Mouse (Mus musculus): Measurements from ENCODE around the gene Qrfp. TPM values are rescaled to one million over a fixed set of nuclear protein-coding genes. Genes with fewer than 3 reads are reported as not detected.
A peak's percentile ranks its signal among the peaks of the same experiment; 100 is the strongest.

Gene Qrfp
- polyA plus RNA-seq, 2 experiments = 0.16 to 0.30 TPM

DNA sequence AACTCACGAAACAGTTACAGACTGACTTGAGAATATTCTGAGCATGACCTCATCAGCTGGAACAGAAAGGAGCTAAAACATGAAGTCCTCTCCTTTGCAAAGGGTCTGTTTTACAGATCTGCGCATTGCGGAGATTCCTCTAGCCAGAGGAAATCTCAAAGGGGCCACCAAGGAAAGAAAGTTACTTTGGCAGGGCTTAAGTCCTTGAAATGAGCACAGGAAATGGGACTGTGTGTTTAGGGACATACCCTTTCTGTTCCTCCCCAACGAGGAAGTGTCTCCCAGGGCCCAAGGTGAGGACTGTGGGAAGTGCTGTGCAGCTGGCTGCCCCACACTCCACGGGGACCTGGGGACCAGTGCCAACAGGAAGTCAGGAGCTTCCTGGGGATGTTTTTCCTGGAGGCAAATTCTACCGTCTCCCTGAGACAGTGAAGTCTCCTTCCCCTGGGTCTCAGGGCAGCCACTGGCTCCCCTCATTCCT is 40.7 kb downstream of the Qrfp start:
- Histone ChIP-seq H3K4me1 (ENCODE audit: control insufficient read depth, insufficient read depth, low read length) (peaks cover 43% of the 10 kb centered on the region), H3K27me3 (ENCODE audit: control insufficient read depth, insufficient read depth, low read length) (no peaks in the 10 kb centered on the region), H3K36me3 (ENCODE audit: control insufficient read depth, insufficient read depth, low read length) (no peaks in the 10 kb centered on the region; the same call in 1 of the 2 replicates), H3K4me2 (replicated peaks; ENCODE audit: low read depth, low read length, severe bottlenecking) (peak overlapping the region; percentile 21; the same call in 1 of the 2 replicates), H3K4me3 (replicated peaks; ENCODE audit: low read length) (no peak overlapping the region), H3K9ac (ENCODE audit: low read depth, low read length, severe bottlenecking) (no peak overlapping the region), H3K9me3 (ENCODE audit: control insufficient read depth, low read length) (no peaks in the 10 kb centered on the region), H3K27ac (replicated peaks; ENCODE audit: low read depth, low read length) (peak overlapping the region; percentile 77)
- no peak for TF ChIP-seq POLR2A (IDR thresholded peaks at IDR 0.05; ENCODE audit: borderline replicate concordance, extremely low read depth, insufficient read depth, insufficient read length)
- ATAC-seq (ENCODE audit: low FRiP score, low read depth) (peak; percentile 67), DNase-seq (ENCODE audit: low spot score) (peak; percentile 44)
- WGBS = 10% methylated on average over 6 of the region's 6 CpGs

DNA sequence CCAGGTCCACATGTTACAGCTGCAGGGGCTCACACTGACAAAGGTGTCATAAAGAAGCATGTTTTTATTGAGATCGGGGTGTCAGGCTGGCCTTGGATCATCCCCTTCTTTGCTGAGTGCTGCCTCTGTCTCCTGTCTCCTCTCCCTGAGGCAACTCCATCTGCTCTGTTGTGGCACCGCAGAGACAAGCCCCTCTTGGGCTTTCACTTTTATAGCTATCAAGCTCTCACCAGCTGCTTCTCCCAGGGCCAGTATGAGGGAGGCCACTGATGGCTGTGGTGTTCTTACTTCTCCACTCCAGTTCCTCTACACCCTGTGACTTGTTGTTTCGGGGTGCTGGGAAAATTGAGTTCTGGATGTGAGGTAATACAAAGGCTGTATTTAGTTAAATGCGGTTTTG is 41.3 kb downstream of the Qrfp start:
- peak; percentile 14; the same call in 1 of the 2 replicates for ATAC-seq (ENCODE audit: low FRiP score, low read depth)
- Histone ChIP-seq H3K9ac (ENCODE audit: low read depth, low read length, severe bottlenecking) (no peak overlapping the region), H3K4me3 (replicated peaks; ENCODE audit: low read length) (no peak overlapping the region), H3K4me1 (ENCODE audit: control insufficient read depth, insufficient read depth, low read length) (peaks cover 43% of the 10 kb centered on the region), H3K27ac (replicated peaks; ENCODE audit: low read depth, low read length) (peak overlapping the region; percentile 77), H3K36me3 (ENCODE audit: control insufficient read depth, insufficient read depth, low read length) (no peaks in the 10 kb centered on the region; the same call in 1 of the 2 replicates), H3K9me3 (ENCODE audit: control insufficient read depth, low read length) (no peaks in the 10 kb centered on the region), H3K27me3 (ENCODE audit: control insufficient read depth, insufficient read depth, low read length) (no peaks in the 10 kb centered on the region), H3K4me2 (replicated peaks; ENCODE audit: low read depth, low read length, severe bottlenecking) (peak overlapping the region; percentile 3; the same call in 1 of the 2 replicates)
- 37% methylated on average over 4 of the region's 4 CpGs for WGBS
- TF ChIP-seq POLR2A (IDR thresholded peaks at IDR 0.05; ENCODE audit: borderline replicate concordance, extremely low read depth, insufficient read depth, insufficient read length) = no peak
- DNase-seq (ENCODE audit: low spot score) = no peak

DNA sequence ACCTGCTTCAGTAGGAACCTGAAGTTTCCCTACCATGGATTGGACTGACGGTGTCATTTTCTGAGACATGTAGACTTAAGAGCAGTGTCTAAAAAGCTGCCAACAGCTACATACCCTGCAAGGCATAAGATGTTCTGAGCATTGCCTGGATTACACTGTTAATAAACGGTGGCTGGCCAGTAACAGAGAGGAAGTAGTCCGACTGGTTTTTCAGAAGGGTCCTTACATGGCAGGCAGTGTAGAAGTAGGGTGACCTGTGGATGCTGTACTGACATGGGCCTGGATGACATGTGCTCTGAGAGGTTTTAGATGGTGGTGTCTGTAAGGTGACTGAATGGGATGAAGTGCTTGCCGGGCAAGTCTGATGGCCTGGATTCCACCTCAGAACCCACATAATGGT is 42.6 kb downstream of the Qrfp start:
- WGBS = 75% methylated on average over 4 of the region's 4 CpGs
- Histone ChIP-seq H3K27ac (replicated peaks; ENCODE audit: low read depth, low read length) (no peak overlapping the region), H3K4me3 (replicated peaks; ENCODE audit: low read length) (no peak overlapping the region), H3K4me2 (replicated peaks; ENCODE audit: low read depth, low read length, severe bottlenecking) (no peak overlapping the region), H3K9me3 (ENCODE audit: control insufficient read depth, low read length) (no peaks in the 10 kb centered on the region), H3K9ac (ENCODE audit: low read depth, low read length, severe bottlenecking) (no peak overlapping the region), H3K36me3 (ENCODE audit: control insufficient read depth, insufficient read depth, low read length) (no peaks in the 10 kb centered on the region; the same call in 1 of the 2 replicates), H3K27me3 (ENCODE audit: control insufficient read depth, insufficient read depth, low read length) (no peaks in the 10 kb centered on the region), H3K4me1 (ENCODE audit: control insufficient read depth, insufficient read depth, low read length) (peaks cover 52% of the 10 kb centered on the region)
- TF ChIP-seq POLR2A (IDR thresholded peaks at IDR 0.05; ENCODE audit: borderline replicate concordance, extremely low read depth, insufficient read depth, insufficient read length) = no peak
- DNase-seq (ENCODE audit: low spot score) (no peak), ATAC-seq (ENCODE audit: low FRiP score, low read depth) (no peak)

DNA sequence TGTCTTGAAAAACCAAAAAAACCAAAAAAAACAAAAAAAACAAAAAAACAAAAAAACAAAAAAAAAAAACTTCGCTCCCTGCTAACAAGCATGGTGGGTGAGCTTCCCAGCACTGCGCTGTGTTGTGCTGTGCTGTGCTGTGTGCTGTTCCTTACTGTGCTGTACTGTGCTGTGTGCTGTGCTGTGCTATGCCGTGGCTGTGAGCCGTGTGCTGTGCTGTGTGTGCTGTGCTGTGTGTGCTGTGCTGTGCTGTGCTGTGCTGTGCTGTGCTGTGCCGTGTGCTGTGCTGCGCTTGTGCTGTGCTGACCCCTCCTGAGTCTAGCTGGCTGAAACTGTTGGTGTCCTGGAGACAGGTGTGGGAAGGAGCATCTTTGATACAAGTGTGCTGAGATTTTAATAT is 43.3 kb downstream of the Qrfp start:
- 92% methylated on average over 6 of the region's 6 CpGs for WGBS
- DNase-seq (ENCODE audit: low spot score) (no peak), ATAC-seq (ENCODE audit: low FRiP score, low read depth) (no peak)
- Histone ChIP-seq H3K4me2 (replicated peaks; ENCODE audit: low read depth, low read length, severe bottlenecking) (no peak overlapping the region), H3K36me3 (ENCODE audit: control insufficient read depth, insufficient read depth, low read length) (no peaks in the 10 kb centered on the region; the same call in 1 of the 2 replicates), H3K9me3 (ENCODE audit: control insufficient read depth, low read length) (no peaks in the 10 kb centered on the region), H3K27ac (replicated peaks; ENCODE audit: low read depth, low read length) (no peak overlapping the region), H3K4me3 (replicated peaks; ENCODE audit: low read length) (no peak overlapping the region), H3K4me1 (ENCODE audit: control insufficient read depth, insufficient read depth, low read length) (peaks cover 59% of the 10 kb centered on the region), H3K27me3 (ENCODE audit: control insufficient read depth, insufficient read depth, low read length) (no peaks in the 10 kb centered on the region), H3K9ac (ENCODE audit: low read depth, low read length, severe bottlenecking) (no peak overlapping the region)
- no peak for TF ChIP-seq POLR2A (IDR thresholded peaks at IDR 0.05; ENCODE audit: borderline replicate concordance, extremely low read depth, insufficient read depth, insufficient read length)

DNA sequence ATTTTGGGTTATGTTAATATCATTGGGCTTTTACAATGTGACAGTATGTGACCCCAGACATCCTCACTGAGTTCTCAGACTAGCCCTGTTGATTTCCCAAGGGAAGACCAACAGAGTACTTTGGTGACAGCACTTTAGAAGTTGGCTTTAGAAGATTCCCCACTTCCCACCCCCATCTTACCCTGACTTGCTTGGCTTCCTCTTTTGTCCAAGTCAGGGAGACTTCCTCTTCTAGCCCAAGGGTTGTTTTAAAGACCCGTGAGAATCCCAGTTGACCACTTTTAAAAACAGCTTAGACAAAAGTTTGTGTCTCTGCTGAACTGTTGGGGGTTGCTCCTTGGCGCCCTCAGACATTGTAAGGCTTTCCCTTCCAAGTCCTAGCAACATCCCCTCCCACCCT is 47.1 kb downstream of the Qrfp start:
- Histone ChIP-seq H3K4me1 (ENCODE audit: control insufficient read depth, insufficient read depth, low read length) (peaks cover 30% of the 10 kb centered on the region), H3K9ac (ENCODE audit: low read depth, low read length, severe bottlenecking) (no peak overlapping the region), H3K4me3 (replicated peaks; ENCODE audit: low read length) (no peak overlapping the region), H3K36me3 (ENCODE audit: control insufficient read depth, insufficient read depth, low read length) (no peaks in the 10 kb centered on the region; the same call in 1 of the 2 replicates), H3K4me2 (replicated peaks; ENCODE audit: low read depth, low read length, severe bottlenecking) (no peak overlapping the region; the same call in 1 of the 2 replicates), H3K27me3 (ENCODE audit: control insufficient read depth, insufficient read depth, low read length) (no peaks in the 10 kb centered on the region), H3K9me3 (ENCODE audit: control insufficient read depth, low read length) (no peaks in the 10 kb centered on the region), H3K27ac (replicated peaks; ENCODE audit: low read depth, low read length) (0 out of 2 replicates have a peak overlapping the region, but pooled peaks have one; percentile 33)
- DNase-seq (ENCODE audit: low spot score) = no peak
- 43% methylated on average over 2 of the region's 2 CpGs for WGBS
- ATAC-seq (ENCODE audit: low FRiP score, low read depth) = no peak
- TF ChIP-seq POLR2A (IDR thresholded peaks at IDR 0.05; ENCODE audit: borderline replicate concordance, extremely low read depth, insufficient read depth, insufficient read length) = no peak
